Mouse (Mus musculus): Measurements from ENCODE around the gene Vps4b. TPM values are rescaled to one million over a fixed set of nuclear protein-coding genes. Genes with fewer than 3 reads are reported as not detected.
A peak's percentile ranks its signal among the peaks of the same experiment; 100 is the strongest.

Vps4b gene
- polyA plus RNA-seq, 1 experiment from 2014 or later, result 39.5 TPM

- WGBS, result 87% methylated on average over 13 of the region's 13 CpGs
- DNase-seq, result no peak
- no peaks in the 10 kb centered on the region for H3K9me3 ChIP-seq (ENCODE audit: control insufficient read depth, low read length)
- H3K27ac ChIP-seq (replicated peaks; ENCODE audit: low read depth, low read length), result peak overlapping the region; percentile 92; the same call in 1 of the 2 replicates
- no peaks in the 10 kb centered on the region for H3K36me3 ChIP-seq (ENCODE audit: control insufficient read depth, insufficient read depth, low read length)
- H3K9ac ChIP-seq (replicated peaks; ENCODE audit: low read length), result peak overlapping the region; percentile 92; the same call in 1 of the 2 replicates
- peak overlapping the region; percentile 96 for H3K4me2 ChIP-seq (ENCODE audit: low read length)
- H3K4me1 ChIP-seq (ENCODE audit: control insufficient read depth, insufficient read depth, low read length), result peaks cover 22% of the 10 kb centered on the region
- H3K27me3 ChIP-seq (ENCODE audit: control insufficient read depth, insufficient read depth, low read length), result no peaks in the 10 kb centered on the region
- no peak for ATAC-seq (ENCODE audit: low FRiP score, low TSS enrichment)
- H3K4me3 ChIP-seq (replicated peaks; ENCODE audit: low read depth, low read length), result peak overlapping the region; percentile 74; the same call in 1 of the 2 replicates
Measured at GRCm38 (mm10) chr1:106715111-106716083, 81.1 kb downstream of the Vps4b start.

GRCm38 (mm10) chr1:106714530-106714981 lies 82.0 kb downstream of the Vps4b start:
- ATAC-seq (ENCODE audit: low FRiP score, low TSS enrichment) (no peak; the same call in 1 of the 2 replicates), DNase-seq (peak; percentile 72)
- no peaks in the 10 kb centered on the region for H3K36me3 ChIP-seq (ENCODE audit: control insufficient read depth, insufficient read depth, low read length)
- H3K27ac ChIP-seq (replicated peaks; ENCODE audit: low read depth, low read length), result peak overlapping the region; percentile 92
- no peaks in the 10 kb centered on the region for H3K27me3 ChIP-seq (ENCODE audit: control insufficient read depth, insufficient read depth, low read length)
- H3K4me1 ChIP-seq (ENCODE audit: control insufficient read depth, insufficient read depth, low read length), result peaks cover 22% of the 10 kb centered on the region
- H3K4me2 ChIP-seq (ENCODE audit: low read length), result peak overlapping the region; percentile 96
- 6% methylated on average over 21 of the region's 21 CpGs for WGBS
- peak overlapping the region; percentile 74 for H3K4me3 ChIP-seq (replicated peaks; ENCODE audit: low read depth, low read length)
- H3K9ac ChIP-seq (replicated peaks; ENCODE audit: low read length), result peak overlapping the region; percentile 92
- H3K9me3 ChIP-seq (ENCODE audit: control insufficient read depth, low read length), result no peaks in the 10 kb centered on the region

Other genes with a start within 250 kb of the Vps4b start
- 10.7 and 12.2 TPM in 2 replicates for gene Bcl2, start 82.5 kb downstream of the Vps4b start, polyA plus RNA-seq (2014; fragmentation: Nextera tagmentation; extraction: Ambion mirVana)
- gene Kdsr, start 37.0 kb downstream of the Vps4b start, polyA plus RNA-seq (2014; fragmentation: Nextera tagmentation; extraction: Ambion mirVana), result 14.3 and 18.1 TPM in 2 replicates
- gene Serpinb5, start 64.4 kb upstream of the Vps4b start, polyA plus RNA-seq (2014; fragmentation: Nextera tagmentation; extraction: Ambion mirVana), result not detected in 2 replicates
- not detected in 2 replicates for gene Serpinb12, start 137.7 kb upstream of the Vps4b start, polyA plus RNA-seq (2014; fragmentation: Nextera tagmentation; extraction: Ambion mirVana)
- gene Serpinb13, start 184.3 kb upstream of the Vps4b start, polyA plus RNA-seq (2014; fragmentation: Nextera tagmentation; extraction: Ambion mirVana), result not detected in 2 replicates

Data from midbrain, embryonic 14.5 days (tissue).